Mouse (Mus musculus): ENCODE measurements around the gene Rps6kb1. TPM values are rescaled to one million over a fixed set of nuclear protein-coding genes. Genes with fewer than 3 reads are reported as not detected.

The Rps6kb1 gene
- total and polyA plus RNA-seq, 3 experiments, result 39.3 to 73.6 (median 49.4) TPM

DNA sequence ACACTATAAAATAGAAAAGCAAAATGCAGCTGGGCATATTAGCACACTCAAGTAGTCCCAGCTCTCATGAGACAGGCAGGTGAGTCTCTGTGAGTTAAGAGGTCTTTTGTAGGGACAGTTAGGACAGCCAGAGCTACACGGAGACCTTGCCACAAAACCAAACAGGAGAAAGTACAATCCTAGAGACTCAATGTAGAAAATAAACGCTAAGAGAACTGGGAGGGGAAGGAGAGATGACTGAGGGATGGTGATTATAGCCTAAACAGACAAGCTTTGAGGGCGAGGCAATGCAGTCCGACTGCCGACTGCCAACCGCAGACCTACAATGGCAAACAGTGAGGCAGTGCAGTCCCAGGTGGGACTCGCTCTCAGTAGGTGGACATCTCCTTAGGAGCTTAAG, 43.2 kb upstream of the Rps6kb1 start (continued):
- TF ChIP-seq RAD21 (IDR thresholded peaks at IDR 0.05; ENCODE audit: low read depth, low read length), result no peak

DNA sequence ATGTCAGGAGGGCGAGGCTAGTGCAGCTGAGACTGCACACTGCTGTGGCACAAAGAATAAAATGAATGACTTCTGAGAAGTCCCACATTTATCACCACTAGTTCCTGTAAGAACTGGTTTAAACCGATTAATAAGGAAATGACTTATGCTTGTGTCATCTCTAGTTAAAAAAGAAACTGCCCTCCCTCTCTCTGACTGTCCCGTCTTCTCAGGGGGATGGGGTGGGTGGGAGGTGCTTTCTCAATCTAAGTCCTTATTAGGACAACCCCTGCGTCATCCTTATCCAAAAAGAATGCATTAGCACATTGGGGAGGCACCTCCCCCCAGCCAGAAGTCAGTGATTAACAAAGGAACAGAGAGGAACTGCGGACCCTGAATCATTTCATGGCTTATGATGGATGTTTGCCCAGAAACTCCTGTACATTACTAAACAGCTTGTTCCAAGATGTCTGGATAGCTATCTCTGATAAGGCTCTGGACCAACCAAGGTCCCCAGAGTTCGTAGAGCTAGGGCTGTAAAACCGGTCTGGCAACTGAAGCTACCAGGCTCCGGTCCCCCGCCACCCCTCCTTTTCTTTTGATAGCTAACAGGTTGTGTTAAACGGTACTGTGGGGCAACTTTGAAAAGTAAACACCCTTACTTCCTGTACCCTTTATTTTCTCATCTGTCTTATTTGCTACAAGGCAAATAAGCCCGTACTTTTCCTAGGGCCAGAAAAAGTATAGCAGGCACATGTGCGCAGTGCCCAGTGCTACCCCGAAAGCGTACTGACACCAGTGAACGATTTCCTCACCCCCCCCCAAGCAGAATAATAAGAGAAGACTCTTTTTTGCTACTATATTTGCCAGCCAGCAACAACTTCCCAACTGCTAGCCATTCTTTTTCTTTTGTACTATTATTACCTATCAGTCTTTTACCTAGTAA, 42.5 kb upstream of the Rps6kb1 start:
- Histone ChIP-seq H3K4me3 (ENCODE audit: control insufficient read depth in 1 of 2, insufficient read depth in 1 of 2, low read depth in 2 of 2, low read length in 2 of 2) (peak overlapping the region; percentile 83 to 88), H3K79me2 (ENCODE audit: control insufficient read depth, insufficient read depth, low read length, poor library complexity) (peaks cover 37% of the 10 kb centered on the region), H3K36me3 (ENCODE audit: control insufficient read depth in 1 of 2, insufficient read depth in 2 of 2, low read length in 2 of 2) (peaks cover 4 to 43% of the 10 kb centered on the region in 2 experiments; a peak in 3 of 4 replicates), H3K4me1 (ENCODE audit: control insufficient read depth in 1 of 2, insufficient read depth in 2 of 2, low read length in 2 of 2) (peaks cover 13 to 26% of the 10 kb centered on the region in 2 experiments), H3K27me3 (ENCODE audit: control insufficient read depth in 1 of 2, insufficient read depth in 2 of 2, low read length in 2 of 2) (no peaks in the 10 kb centered on the region), H3K9me3 (replicated peaks; ENCODE audit: insufficient read depth, low read length) (no peaks in the 10 kb centered on the region), H3K27ac (ENCODE audit: control insufficient read depth, low read depth, low read length) (peak overlapping the region; percentile 97), H3K9ac (ENCODE audit: control insufficient read depth, low read depth, low read length, poor library complexity, severe bottlenecking) (peak overlapping the region; percentile 88)
- DNase-seq (ENCODE audit: low read depth, low spot score), result peak; percentile 100
- TF ChIP-seq MAZ (IDR thresholded peaks at IDR 0.05; ENCODE audit: low read depth, low read length), result peak; percentile 94
- peak; percentile 72 to 89 for TF ChIP-seq EP300 (IDR thresholded peaks at IDR 0.05; ENCODE audit: low read depth in 1 of 2, low read length in 2 of 2)
- TF ChIP-seq ZKSCAN1 (IDR thresholded peaks at IDR 0.05; ENCODE audit: low read depth, low read length), result no peak
- TF ChIP-seq ZC3H11A (IDR thresholded peaks at IDR 0.05; ENCODE audit: low read depth, low read length), result no peak; the same call in 1 of the 2 replicates
- no peak; the same call in 1 of the 2 replicates for TF ChIP-seq GABPA (IDR thresholded peaks at IDR 0.05; ENCODE audit: low read depth, low read length)
- peak; percentile 84 for TF ChIP-seq JUND (IDR thresholded peaks at IDR 0.05; ENCODE audit: low read depth, low read length)
- no peak for TF ChIP-seq CTCF (IDR thresholded peaks at IDR 0.05 in 2 of 3, conservative IDR thresholded peaks at IDR 0.05 in 1 of 3; ENCODE audit: control insufficient read depth in 1 of 3, insufficient read depth in 1 of 3, low read depth in 2 of 3, low read length in 3 of 3, poor library complexity in 1 of 3, severe bottlenecking in 1 of 3)
- TF ChIP-seq MAX (IDR thresholded peaks at IDR 0.05; ENCODE audit: low read length), result peak; percentile 59
- TF ChIP-seq MAFK (IDR thresholded peaks at IDR 0.05; ENCODE audit: borderline replicate concordance, low read depth, low read length), result peak; percentile 70; the same call in 1 of the 2 replicates
- TF ChIP-seq NELFE (IDR thresholded peaks at IDR 0.05; ENCODE audit: low read depth, low read length), result peak; percentile 100
- TF ChIP-seq SIN3A (IDR thresholded peaks at IDR 0.05; ENCODE audit: low read length), result peak; percentile 88
- TF ChIP-seq UBTF (IDR thresholded peaks at IDR 0.05; ENCODE audit: borderline replicate concordance, insufficient read depth, low read depth, low read length), result 0 out of 2 replicates have a peak, but pooled peaks have one; percentile 34
- TF ChIP-seq TBP (IDR thresholded peaks at IDR 0.05; ENCODE audit: low read depth, low read length), result peak; percentile 98
- TF ChIP-seq BHLHE40 (IDR thresholded peaks at IDR 0.05; ENCODE audit: borderline replicate concordance, low read depth, low read length), result peak; percentile 61; the same call in 1 of the 2 replicates
- peak; percentile 85 for TF ChIP-seq ELF1 (IDR thresholded peaks at IDR 0.05; ENCODE audit: low read depth, low read length)
- TF ChIP-seq POLR2AphosphoS2 (IDR thresholded peaks at IDR 0.05; ENCODE audit: low read length), result peak; percentile 100
- no peak for TF ChIP-seq USF2 (IDR thresholded peaks at IDR 0.05; ENCODE audit: borderline replicate concordance in 1 of 2, insufficient read depth in 1 of 2, low read depth in 1 of 2, low read length in 2 of 2)
- peak; percentile 83 for TF ChIP-seq TAL1 (IDR thresholded peaks at IDR 0.05; ENCODE audit: low read length)
- no peak for TF ChIP-seq RAD21 (IDR thresholded peaks at IDR 0.05; ENCODE audit: low read depth, low read length)
- 0 out of 2 replicates have a peak, but pooled peaks have one; percentile 29 for TF ChIP-seq MEF2A (IDR thresholded peaks at IDR 0.05; ENCODE audit: extremely low read depth, insufficient replicate concordance, low read depth, low read length, poor library complexity, severe bottlenecking)
- TF ChIP-seq MYB (IDR thresholded peaks at IDR 0.05; ENCODE audit: low read depth, low read length), result peak; percentile 61
- peak; percentile 36 for TF ChIP-seq ZNF384 (IDR thresholded peaks at IDR 0.05; ENCODE audit: low read depth, low read length)
- peak; percentile 97 for TF ChIP-seq ETS1 (IDR thresholded peaks at IDR 0.05; ENCODE audit: low read depth, low read length)
- TF ChIP-seq MYC (IDR thresholded peaks at IDR 0.05; ENCODE audit: low read depth, low read length), result peak; percentile 88
- no peak; the same call in 1 of the 2 replicates for TF ChIP-seq CHD2 (IDR thresholded peaks at IDR 0.05; ENCODE audit: low read length)
- peak; percentile 99 for TF ChIP-seq ZMIZ1 (IDR thresholded peaks at IDR 0.05; ENCODE audit: low read depth, low read length)
- TF ChIP-seq KAT2A (conservative IDR thresholded peaks at IDR 0.05; ENCODE audit: low read depth, low read length), result peak; percentile 59
- no peak; the same call in 1 of the 2 replicates for TF ChIP-seq SMC3 (IDR thresholded peaks at IDR 0.05; ENCODE audit: low read depth, low read length)
- no peak for TF ChIP-seq POLR2AphosphoS5 (IDR thresholded peaks at IDR 0.05; ENCODE audit: borderline replicate concordance, low read depth, low read length)
- peak; percentile 89 for TF ChIP-seq RCOR1 (IDR thresholded peaks at IDR 0.05; ENCODE audit: low read depth, low read length)
- TF ChIP-seq GATA1 (IDR thresholded peaks at IDR 0.05; ENCODE audit: low read depth, low read length), result peak; percentile 96
- TF ChIP-seq CHD1 (IDR thresholded peaks at IDR 0.05; ENCODE audit: low read depth, low read length), result peak; percentile 36
